ENCODE assay signal across 34 mouse cellular contexts in genomic region chr11:104572566-104572965, GRCm38 (mm10). TPM values are rescaled to one million over a fixed set of nuclear protein-coding genes. Genes with fewer than 3 reads are reported as not detected.
DNase-seq lines count a peak whose midpoint lies in the region; ATAC-seq lines count a peak whose summit lies in the region.
"Had no signal": no experiment of that assay in that cellular context is flagged by ENCODE, and none has a peak within 500 bp of the region (broad histone marks: within the 10 kb centered on the region; RNA-seq: fewer than 3 reads in every experiment).

No protein-coding gene starts in this region.

- no peak overlapping the region for H3K4me3 ChIP-seq in heart, embryonic 12.5 days
- H3K4me3 ChIP-seq in kidney, embryonic 16.5 days (ENCODE audit: low read length) = no peak overlapping the region
- H3K4me3 ChIP-seq: embryonic facial prominence, embryonic 10.5 days; embryonic facial prominence, embryonic 15.5 days; forebrain, embryonic 13.5 days; heart, adult 2 months; hindbrain, embryonic 10.5 days; limb, embryonic 12.5 days; liver, embryonic 12.5 days; midbrain, embryonic 12.5 days; myocyte; neural tube, embryonic 12.5 days had no signal

- no peaks in the 10 kb centered on the region for H3K36me3 ChIP-seq in heart, embryonic 12.5 days
- no peaks in the 10 kb centered on the region for H3K36me3 ChIP-seq in kidney, embryonic 16.5 days (ENCODE audit: insufficient read depth, low read length)
- H3K36me3 ChIP-seq: embryonic facial prominence, embryonic 10.5 days; embryonic facial prominence, embryonic 15.5 days; hindbrain, embryonic 10.5 days; limb, embryonic 12.5 days; liver, embryonic 12.5 days; midbrain, embryonic 12.5 days; neural tube, embryonic 12.5 days had no signal

- H3K27me3 ChIP-seq in heart, embryonic 12.5 days (replicated peaks) = no peaks in the 10 kb centered on the region
- no peaks in the 10 kb centered on the region for H3K27me3 ChIP-seq in kidney, embryonic 16.5 days (ENCODE audit: insufficient read depth, low read length)
- H3K27me3 ChIP-seq: CH12.LX had no signal

- H3K9ac ChIP-seq in heart, embryonic 12.5 days = no peak overlapping the region
- no peak overlapping the region for H3K9ac ChIP-seq in kidney, embryonic 16.5 days (replicated peaks; ENCODE audit: low read length)
- H3K9ac ChIP-seq: embryonic facial prominence, embryonic 15.5 days; forebrain, embryonic 13.5 days; limb, embryonic 12.5 days; liver, embryonic 12.5 days; liver, postnatal 0 days; midbrain, embryonic 12.5 days; neural tube, embryonic 12.5 days had no signal

- peaks cover 5% of the 10 kb centered on the region; the same call in 1 of the 2 replicates for H3K9me3 ChIP-seq in heart, embryonic 12.5 days (replicated peaks)
- H3K9me3 ChIP-seq in kidney, embryonic 16.5 days (ENCODE audit: low read length) = no peaks in the 10 kb centered on the region
- H3K9me3 ChIP-seq: embryonic facial prominence, embryonic 15.5 days; liver, embryonic 12.5 days had no signal

- ATAC-seq in heart, embryonic 12.5 days (ENCODE audit: insufficient number of reproducible peaks, low FRiP score) = no peak
- ATAC-seq in kidney, embryonic 16.5 days (ENCODE audit: low FRiP score, low TSS enrichment) = no peak
- ATAC-seq: activated CD4-positive, CD25-positive, alpha-beta regulatory T cell, adult 4 months; forebrain, embryonic 13.5 days; hindbrain, embryonic 16.5 days; liver, embryonic 12.5 days; liver, postnatal 0 days had no signal

- H3K4me1 ChIP-seq in heart, embryonic 12.5 days (replicated peaks) = peaks cover 41% of the 10 kb centered on the region
- H3K4me1 ChIP-seq in kidney, embryonic 16.5 days (ENCODE audit: insufficient read depth, low read length) = no peaks in the 10 kb centered on the region
- H3K4me1 ChIP-seq: embryonic facial prominence, embryonic 15.5 days; neural tube, embryonic 12.5 days had no signal

- no peak overlapping the region for H3K4me2 ChIP-seq in heart, embryonic 12.5 days
- H3K4me2 ChIP-seq in kidney, embryonic 16.5 days (replicated peaks; ENCODE audit: low read depth, low read length) = no peak overlapping the region
- H3K4me2 ChIP-seq: embryonic facial prominence, embryonic 15.5 days; forebrain, embryonic 13.5 days; limb, embryonic 12.5 days; liver, embryonic 12.5 days; midbrain, embryonic 12.5 days; neural tube, embryonic 12.5 days had no signal

- H3K27ac ChIP-seq in heart, embryonic 12.5 days (ENCODE audit: poor library complexity, severe bottlenecking) = no peak overlapping the region
- no peak overlapping the region for H3K27ac ChIP-seq in kidney, embryonic 16.5 days (ENCODE audit: low read length)
- H3K27ac ChIP-seq: embryonic facial prominence, embryonic 10.5 days; embryonic facial prominence, embryonic 15.5 days; forebrain, embryonic 13.5 days; heart, adult 2 months; hindbrain, embryonic 10.5 days; kidney, postnatal 0 days; limb, embryonic 12.5 days; liver, embryonic 12.5 days; midbrain, embryonic 12.5 days; neural tube, embryonic 12.5 days had no signal

- 47% methylated on average over 2 of the region's 2 CpGs for WGBS in heart, embryonic 12.5 days
- WGBS in kidney, embryonic 16.5 days = 35% methylated on average over 2 of the region's 2 CpGs

- DNase-seq in adrenal gland, postnatal 10 days = peak; percentile 15
- no peak for DNase-seq in adrenal gland, postnatal 36 days
- peak; percentile 81 for DNase-seq in heart, adult 11 months
- DNase-seq in kidney, postnatal 10 days = peak; percentile 28
- peak; percentile 47 for DNase-seq in lung, postnatal 10 days
- no peak for DNase-seq in lung, postnatal 25 days (ENCODE audit: low spot score)
- DNase-seq: adrenal gland, adult 8-10 months; cerebellum, adult 11 months; cerebellum, adult 9-11 months; gastrocnemius, postnatal 36 days; heart, adult 2 months; heart, postnatal 10 days; kidney, adult 18-20 months; layer of hippocampus, adult 9-11 months; liver, postnatal 0 days; lung, postnatal 4 days; right cerebral cortex, adult 18-20 months; spleen, adult 18-20 months; thymus, postnatal 14 days had no signal

RNA-seq across cellular contexts. Expression of gene Myl4, which starts 22.1 kb away (rescaled TPM):
- total RNA-seq in adrenal gland, postnatal 10 days (2021) = 10 to 100 TPM in 1 of 2 experiments, 1 to 10 TPM in 1; 5.2 to 11.4 TPM
- total RNA-seq in adrenal gland, postnatal 36 days (2021) = 1 to 10 TPM; 3.1 to 3.4 TPM
- polyA plus RNA-seq in heart, embryonic 12.5 days (2016; fragmentation: Nextera tagmentation; extraction: Ambion mirVana) = 2,473 and 2,477 TPM in 2 replicates
- polyA plus RNA-seq in kidney, embryonic 16.5 days (2015; fragmentation: Nextera tagmentation; extraction: Ambion mirVana) = 7.1 and 11.6 TPM in 2 replicates

RNA-seq across cellular contexts. Expression of gene Cdc27, which starts 22.1 kb away (rescaled TPM):
- total RNA-seq in adrenal gland, postnatal 10 days (2021) = 10 to 100 TPM; 53.0 to 57.6 TPM
- 10 to 100 TPM; 63.3 to 71.5 TPM for total RNA-seq in adrenal gland, postnatal 36 days (2021)
- 37.6 and 40.6 TPM in 2 replicates for polyA plus RNA-seq in heart, embryonic 12.5 days (2016; fragmentation: Nextera tagmentation; extraction: Ambion mirVana)
- polyA plus RNA-seq in kidney, embryonic 16.5 days (2015; fragmentation: Nextera tagmentation; extraction: Ambion mirVana) = 34.7 and 37.1 TPM in 2 replicates

RNA-seq across cellular contexts. Expression of gene Itgb3, which starts 35.2 kb away (rescaled TPM):
- 10 to 100 TPM in 1 of 2 experiments, 1 to 10 TPM in 1; 9.4 to 15.4 TPM for total RNA-seq in adrenal gland, postnatal 10 days (2021)
- 10 to 100 TPM in 1 of 2 experiments, 1 to 10 TPM in 1; 5.1 to 18.0 TPM for total RNA-seq in adrenal gland, postnatal 36 days (2021)
- polyA plus RNA-seq in heart, embryonic 12.5 days (2016; fragmentation: Nextera tagmentation; extraction: Ambion mirVana) = 9.6 and 11.9 TPM in 2 replicates
- 2.2 and 3.1 TPM in 2 replicates for polyA plus RNA-seq in kidney, embryonic 16.5 days (2015; fragmentation: Nextera tagmentation; extraction: Ambion mirVana)

Comparison
In these comparisons a context has a peak if more than half of its experiments do, and no peak if none do; other contexts are left out.
1. DNase-seq: peak in adrenal gland, postnatal 10 days (single experiment), heart, adult 11 months (single experiment), kidney, postnatal 10 days (single experiment) and lung, postnatal 10 days (single experiment); none in adrenal gland, postnatal 36 days (0 of 2) and lung, postnatal 25 days (single experiment).